Mouse (Mus musculus) myocyte (in vitro differentiated cells): ENCODE results near the gene Cdc6.

ENCODE experiments used
- MAX ChIP-seq: IDR thresholded peaks from one replicate; pipeline ENCODE4 v1.6.1; 2011; ENCODE audit warnings: low read depth, mild to moderate bottlenecking, control low read depth
- MYOD1 ChIP-seq, 3 experiments: IDR thresholded peaks; one replicate each; pipeline ENCODE4 v1.6.1; 2011; ENCODE audit warnings: control low read depth in 2 of 3, low read depth in 2 of 3, mild to moderate bottlenecking in 2 of 3, moderate library complexity in 1 of 3; ENCODE audit not compliant: insufficient read length in 2 of 3, control insufficient read depth in 1 of 3
- POLR2A ChIP-seq: IDR thresholded peaks from one replicate; pipeline ENCODE4 v1.6.1; 2011; ENCODE audit warnings: low read depth, mild to moderate bottlenecking, control low read depth, moderate library complexity; ENCODE audit not compliant: insufficient read length
- POLR2AphosphoS2 ChIP-seq: IDR thresholded peaks from one replicate; pipeline ENCODE4 v1.6.1; 2011; ENCODE audit warnings: low read depth, control low read depth; ENCODE audit not compliant: insufficient read length
- TCF3 ChIP-seq: IDR thresholded peaks from one replicate; pipeline ENCODE4 v1.6.1; 2011; ENCODE audit warnings: low read depth, control low read depth; ENCODE audit not compliant: insufficient read length

DNA sequence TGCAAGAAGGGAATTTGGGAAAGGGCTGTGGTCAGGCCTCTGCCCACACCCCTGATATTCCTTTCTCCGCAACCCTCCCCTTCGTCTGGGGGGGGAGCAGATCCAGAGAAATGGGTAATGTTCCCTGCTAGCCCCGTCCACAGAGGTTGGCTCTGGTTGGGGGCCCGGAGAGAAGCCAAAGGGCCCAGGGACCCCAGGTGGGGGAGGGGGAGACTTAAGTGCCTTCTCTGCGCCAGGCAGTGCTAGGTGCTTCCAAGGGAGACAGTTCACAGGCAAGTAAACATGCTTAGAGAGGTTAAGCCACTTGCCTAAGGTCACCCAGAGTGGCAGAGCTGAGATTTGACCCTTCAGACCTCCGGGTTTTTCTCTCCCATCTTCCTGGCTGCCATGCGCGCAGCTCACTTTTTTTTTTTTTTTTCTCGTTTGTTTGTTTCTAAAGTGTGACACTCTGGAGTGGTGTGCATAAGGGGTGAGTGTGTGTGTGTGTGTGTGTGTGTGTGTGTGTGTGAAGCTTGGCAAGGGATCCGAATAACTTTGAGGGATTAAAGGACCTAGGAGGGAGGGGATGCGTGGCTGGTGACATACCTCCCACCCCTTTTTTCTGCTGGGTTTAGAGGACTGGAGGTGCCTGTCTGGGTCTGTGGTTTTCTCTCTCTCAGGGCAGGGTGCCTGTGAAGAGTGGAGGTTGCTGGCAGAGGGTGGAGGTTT is 37.5 kb downstream of the Cdc6 start:
- TF ChIP-seq POLR2A (no peak), POLR2AphosphoS2 (no peak), TCF3 (no peak), MAX (no peak), MYOD1 (IDR thresholded peaks at IDR 0.05; ENCODE audit: control insufficient read depth in 1 of 3, insufficient read length in 2 of 3, low read depth in 2 of 3) (no peak)
